Mouse (Mus musculus) liver, embryonic 14.5 days (tissue): Measurements from ENCODE around the gene Slc35b1. TPM values are rescaled to one million over a fixed set of nuclear protein-coding genes. Genes with fewer than 3 reads are reported as not detected.
A peak's percentile ranks its signal among the peaks of the same experiment; 100 is the strongest.

Experiments
- ATAC-seq: fragments of 200-750 bp; cut with Nextera tagmentation; 2 replicates; pipeline ENCODE4 v1.8.0; 2017; ENCODE audit warnings: moderate number of reproducible peaks, mild to moderate bottlenecking, moderate library complexity; ENCODE audit not compliant: insufficient read depth
- DNase-seq, 3 experiments: peaks; one replicate each; pipeline ENCODE4 v3.0.0-alpha.2; 2012 to 2013; ENCODE audit warnings: low read depth in 3 of 3, low spot score in 3 of 3
- H3K27ac ChIP-seq: fragments of 300-500 bp; sonication (generic); 2 replicates; pipeline ENCODE4 v1.5.1; 2014; ENCODE audit warnings: moderate library complexity, mild to moderate bottlenecking, control low read depth, inconsistent platforms
- H3K27me3 ChIP-seq: fragments of 300-500 bp; sonication (generic); 2 replicates; pipeline ENCODE4 v1.6.1; 2014; ENCODE audit warnings: mild to moderate bottlenecking, low read length, moderate library complexity; ENCODE audit not compliant: control insufficient read depth, insufficient read depth
- H3K36me3 ChIP-seq: fragments of 300-500 bp; sonication (generic); replicated peaks from 2 replicates; pipeline ENCODE4 v1.6.1; 2014; ENCODE audit warnings: low read depth; ENCODE audit not compliant: control insufficient read depth, insufficient read depth
- H3K4me1 ChIP-seq, 2 experiments: fragments of 200-500 bp in 1 of 2; fragments of 300-500 bp in 1 of 2; sonication (generic) in 1 of 2; replicated peaks; 2 replicates each; pipeline ENCODE4 v1.6.1; 2012 to 2014; ENCODE audit warnings: antibody characterized with exemption in 1 of 2, inconsistent platforms in 1 of 2, low read length in 1 of 2; ENCODE audit not compliant: control insufficient read depth in 2 of 2, insufficient read depth in 2 of 2
- H3K4me2 ChIP-seq: fragments of 300-500 bp; sonication (generic); 2 replicates; pipeline ENCODE4 v1.6.1; 2014; ENCODE audit warnings: low read depth, mild to moderate bottlenecking, control low read depth, moderate library complexity
- H3K4me3 ChIP-seq, 2 experiments: fragments of 200-500 bp in 1 of 2; fragments of 300-500 bp in 1 of 2; sonication (generic) in 1 of 2; 2 replicates each; pipeline ENCODE4 v1.5.1; 2012 to 2014; ENCODE audit warnings: low read depth in 2 of 2, low read length in 2 of 2, mild to moderate bottlenecking in 2 of 2, control low read depth in 1 of 2, inconsistent platforms in 1 of 2, moderate library complexity in 1 of 2; ENCODE audit not compliant: insufficient read depth in 1 of 2
- H3K9ac ChIP-seq: fragments of 300-500 bp; sonication (generic); replicated peaks from 2 replicates; pipeline ENCODE4 v1.6.1; 2014; ENCODE audit warnings: mild to moderate bottlenecking, control low read depth, moderate library complexity
- H3K9me3 ChIP-seq: fragments of 300-500 bp; sonication (generic); 2 replicates; pipeline ENCODE4 v1.6.1; 2016; ENCODE audit warnings: low read length, mixed read lengths; ENCODE audit not compliant: control insufficient read depth
- CTCF ChIP-seq: IDR thresholded peaks from 2 replicates; pipeline ENCODE4 v1.5.1; 2016; ENCODE audit warnings: antibody characterized with exemption, low read depth, control low read depth
- EP300 ChIP-seq: IDR thresholded peaks from 2 replicates; pipeline ENCODE4 v1.6.1; 2016; ENCODE audit warnings: antibody characterized with exemption, low read depth
- WGBS: fragments of 180-500 bp; shearing (Covaris S2); extraction: QIAGEN DNeasy Blood & Tissue Kit; methylation state at CpG from one replicate; pipeline ENCODE4 v1.1.7; 2014; ENCODE audit not compliant: insufficient replicate concordance; 5-methylcytosine and 5-hydroxymethylcytosine counted together
- polyA plus RNA-seq, 2 experiments: library from polyadenylated mRNA; depleted of rRNA in 1 of 2; stranded (reverse) in 1 of 2; unstranded in 1 of 2; fragments of >200 nt; fragmentation: Nextera tagmentation in 1 of 2; extraction: Ambion mirVana in 1 of 2; gene quantifications; 2 replicates each; pipeline versions ENCODE4 v1.2.1 to v1.2.3; 2012 to 2014

Gene Slc35b1
- polyA plus RNA-seq, 2 experiments, result 24.6 to 44.9 TPM

DNA sequence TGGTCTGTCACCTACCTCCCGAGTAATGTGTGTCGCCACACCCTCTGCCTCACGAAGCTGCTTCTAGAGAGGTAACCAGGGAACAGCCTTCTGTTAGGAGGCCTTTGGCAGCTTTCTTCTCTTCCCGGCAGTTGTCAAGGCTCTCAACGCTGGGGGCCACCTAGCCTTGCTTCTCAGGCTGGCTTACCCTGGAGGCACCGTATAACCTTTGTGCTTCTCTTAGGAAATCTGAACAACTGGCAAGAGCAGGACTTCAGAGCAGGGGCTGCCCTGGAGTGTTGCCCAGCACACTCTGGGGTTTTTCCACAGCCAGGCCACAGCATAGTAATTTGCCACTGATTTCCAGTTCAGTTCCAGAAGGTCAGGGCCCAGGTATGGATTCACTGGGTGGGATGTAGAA is 34.2 kb upstream of the Slc35b1 start:
- Histone ChIP-seq H3K4me2 (no peak overlapping the region), H3K4me3 (no peak overlapping the region), H3K4me1 (peaks cover 24 to 28% of the 10 kb centered on the region in 2 experiments), H3K36me3 (peaks cover 97% of the 10 kb centered on the region), H3K9ac (no peak overlapping the region), H3K27ac (no peak overlapping the region), H3K27me3 (no peaks in the 10 kb centered on the region), H3K9me3 (no peaks in the 10 kb centered on the region)
- ATAC-seq, result no peak
- TF ChIP-seq EP300, result no peak
- no peak for TF ChIP-seq CTCF
- WGBS, result 58% methylated on average over 6 of the region's 6 CpGs
- no peak for DNase-seq

DNA sequence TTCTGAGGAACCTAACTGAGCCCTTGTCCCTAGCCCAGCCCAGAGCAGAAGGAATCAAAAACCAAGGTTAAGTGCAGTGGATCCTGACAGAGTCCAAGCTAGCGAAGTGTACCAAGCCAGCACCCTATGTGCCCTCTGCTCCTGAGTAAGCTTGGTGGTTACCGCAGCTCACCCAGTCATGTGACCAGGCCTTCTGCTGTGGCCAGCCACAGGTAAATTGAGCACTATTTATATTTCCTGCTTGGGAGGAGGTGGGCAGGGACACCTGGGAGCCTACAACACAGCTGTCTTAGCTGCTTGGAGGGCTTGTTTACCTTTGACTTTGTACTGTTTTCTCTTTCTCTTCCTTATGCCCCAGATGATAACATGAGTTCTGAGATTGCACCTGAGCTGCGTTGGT is 33.5 kb upstream of the Slc35b1 start:
- H3K27me3 ChIP-seq, result no peaks in the 10 kb centered on the region
- 86% methylated on average over 3 of the region's 3 CpGs for WGBS
- no peaks in the 10 kb centered on the region for H3K9me3 ChIP-seq
- H3K36me3 ChIP-seq, result peaks cover 96% of the 10 kb centered on the region
- DNase-seq (no peak), ATAC-seq (no peak)
- H3K9ac ChIP-seq, result no peak overlapping the region
- TF ChIP-seq EP300 (no peak), CTCF (no peak)
- no peak overlapping the region for H3K27ac ChIP-seq
- H3K4me3 ChIP-seq, result no peak overlapping the region
- peaks cover 31 to 35% of the 10 kb centered on the region in 2 experiments for H3K4me1 ChIP-seq
- H3K4me2 ChIP-seq, result no peak overlapping the region

DNA sequence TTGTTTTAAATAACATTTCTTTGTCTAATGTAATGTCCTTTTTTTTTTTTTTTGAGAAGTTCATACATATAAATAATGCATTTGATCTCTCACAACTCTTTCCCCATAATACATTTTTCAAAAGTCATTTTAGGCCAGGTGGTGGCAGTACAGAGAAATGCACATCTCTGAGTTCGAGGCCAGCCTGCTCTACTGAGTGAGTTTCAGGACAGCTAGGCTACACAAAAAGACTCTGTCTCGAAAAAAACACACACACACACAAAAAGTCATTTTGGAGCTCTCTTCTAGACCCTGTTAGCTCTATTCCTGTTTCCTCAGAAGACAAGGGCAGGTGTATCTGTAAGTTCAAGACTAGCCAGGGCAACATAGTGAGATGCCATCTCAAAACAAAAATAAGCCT is 31.8 kb upstream of the Slc35b1 start:
- H3K4me2 ChIP-seq, result peak overlapping the region; percentile 14; the same call in 1 of the 2 replicates
- H3K27ac ChIP-seq, result peak overlapping the region; percentile 99
- peaks cover 41 to 52% of the 10 kb centered on the region in 2 experiments for H3K4me1 ChIP-seq
- H3K9me3 ChIP-seq, result no peaks in the 10 kb centered on the region
- TF ChIP-seq CTCF (0 out of 2 replicates have a peak, but pooled peaks have one; percentile 7), EP300 (no peak)
- no peak overlapping the region; the same call in 1 of the 2 replicates for H3K9ac ChIP-seq
- H3K4me3 ChIP-seq, result no peak overlapping the region
- H3K27me3 ChIP-seq, result no peaks in the 10 kb centered on the region
- no peak for ATAC-seq
- H3K36me3 ChIP-seq, result peaks cover 87% of the 10 kb centered on the region
- WGBS, result 74% methylated on average over 2 of the region's 2 CpGs
- no peak for DNase-seq

DNA sequence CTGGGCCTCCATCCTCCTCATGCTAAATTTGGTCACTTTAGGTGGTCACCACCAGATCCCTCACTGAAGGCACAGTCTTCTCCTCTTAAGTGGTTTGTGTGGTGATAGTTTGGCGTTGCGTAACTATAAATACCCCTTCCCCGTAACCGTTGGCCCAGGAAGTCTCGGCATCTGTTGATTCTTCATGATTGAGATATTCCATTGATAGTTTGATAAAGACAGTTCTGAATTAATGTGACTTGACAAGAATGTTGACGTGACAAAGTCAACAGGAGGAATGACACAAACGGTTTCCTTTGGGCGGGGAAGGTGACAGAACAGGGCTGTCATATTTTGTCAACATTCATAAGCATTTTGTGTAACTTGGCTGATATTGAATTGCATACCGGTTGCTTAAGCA is 31.3 kb upstream of the Slc35b1 start:
- H3K4me2 ChIP-seq, result peak overlapping the region; percentile 14; the same call in 1 of the 2 replicates
- peaks cover 87% of the 10 kb centered on the region for H3K36me3 ChIP-seq
- no peak overlapping the region; the same call in 1 of the 2 replicates for H3K9ac ChIP-seq
- 46% methylated on average over 9 of the region's 9 CpGs for WGBS
- no peaks in the 10 kb centered on the region for H3K27me3 ChIP-seq
- H3K4me3 ChIP-seq, result no peak overlapping the region
- H3K9me3 ChIP-seq, result no peaks in the 10 kb centered on the region
- ATAC-seq, result no peak
- DNase-seq, result no peak
- H3K27ac ChIP-seq, result peak overlapping the region; percentile 99
- TF ChIP-seq EP300 (no peak), CTCF (no peak)
- H3K4me1 ChIP-seq, result peaks cover 47 to 58% of the 10 kb centered on the region in 2 experiments

DNA sequence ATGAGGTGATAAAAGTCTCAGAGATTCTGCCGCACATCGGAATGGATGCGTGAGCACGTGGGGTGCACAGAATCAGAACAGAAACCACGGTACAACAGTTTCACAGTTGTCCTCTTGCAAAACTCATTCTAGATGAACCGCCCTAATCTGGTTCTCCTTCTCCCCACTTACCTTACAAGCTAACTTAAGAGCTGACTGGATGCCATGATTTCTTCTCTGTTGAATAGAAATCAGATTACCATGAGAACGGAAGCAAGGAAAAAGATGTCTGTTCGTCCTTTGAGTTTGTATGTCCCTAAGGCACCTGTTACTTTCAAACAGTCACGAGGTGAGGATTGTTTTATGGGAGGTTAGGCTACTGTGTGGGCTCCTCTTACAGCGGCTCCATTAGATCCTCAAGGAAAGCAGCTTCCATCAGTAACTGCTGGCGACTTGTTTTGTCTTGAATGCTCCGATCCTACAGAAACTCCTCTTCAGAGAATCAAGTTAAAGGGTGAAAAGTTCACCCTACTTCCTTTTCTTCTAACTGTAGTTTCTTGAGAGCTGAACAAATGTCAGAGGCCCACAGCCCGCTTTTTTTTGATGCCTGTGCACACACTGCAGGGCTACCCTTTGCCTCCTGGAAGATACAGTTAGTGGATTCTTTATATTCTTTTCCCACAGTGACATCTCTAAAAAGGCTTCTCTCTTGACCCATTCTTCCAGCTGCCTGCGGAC is 30.1 kb upstream of the Slc35b1 start:
- no peak for TF ChIP-seq CTCF
- Histone ChIP-seq H3K36me3 (peaks cover 85% of the 10 kb centered on the region), H3K9ac (peak overlapping the region; percentile 77; the same call in 1 of the 2 replicates), H3K4me2 (peak overlapping the region; percentile 57), H3K4me3 (peak overlapping the region in 1 of 2 experiments; percentile 5; a peak in 1 of 4 replicates), H3K27me3 (no peaks in the 10 kb centered on the region), H3K9me3 (no peaks in the 10 kb centered on the region), H3K27ac (peak overlapping the region; percentile 99), H3K4me1 (peaks cover 47 to 59% of the 10 kb centered on the region in 2 experiments)
- ATAC-seq (no peak), DNase-seq (no peak)
- WGBS, result 72% methylated on average over 14 of the region's 14 CpGs
